Mouse (Mus musculus): ENCODE data around the gene Snx21.
"Not testable (repeated sequence)": the region's sequence is repeated elsewhere in the genome, so short reads cannot be mapped to it uniquely, and the experiment has no call there.

Gene Snx21

DNA sequence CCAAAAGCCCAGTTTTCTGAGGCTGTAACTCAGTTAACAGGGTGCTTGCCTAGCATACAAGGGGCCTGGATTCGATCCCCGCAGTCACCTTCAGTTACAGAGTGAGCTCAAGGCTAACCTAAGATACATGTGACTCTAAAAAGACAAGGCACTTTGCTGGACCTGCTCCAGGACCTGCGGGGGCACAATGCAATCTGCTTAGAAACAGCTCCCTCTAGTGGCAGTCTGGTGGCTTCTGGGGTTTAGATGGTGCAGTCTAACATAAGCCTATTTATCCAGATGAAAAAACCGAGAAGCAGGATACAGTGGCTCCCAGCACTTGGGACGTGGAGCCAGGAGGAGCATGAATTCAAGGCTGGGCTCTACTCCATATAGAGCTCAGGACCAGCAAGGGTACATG is 8.7 kb downstream of the Snx21 start:
- peak; percentile 79 for DNase-seq (ENCODE audit: low spot score)

DNA sequence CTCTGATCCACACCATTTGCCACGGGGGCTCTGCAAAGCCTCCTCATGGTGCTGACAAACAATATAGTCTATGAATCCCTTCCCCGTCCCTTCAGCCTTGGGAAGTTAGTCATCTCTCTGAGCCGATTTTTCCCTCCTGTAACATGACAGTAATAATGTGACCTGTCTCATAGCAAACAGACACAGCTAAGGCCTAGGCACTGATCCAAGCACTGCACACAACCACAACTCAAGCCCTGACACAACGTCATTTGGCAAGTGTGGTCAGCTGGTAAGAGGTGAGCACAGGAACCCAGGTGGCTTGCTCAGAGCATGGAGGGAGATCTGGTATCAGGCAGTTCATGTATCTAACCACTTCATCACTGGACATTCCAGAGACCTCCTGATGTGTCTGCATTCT is 10.2 kb downstream of the Snx21 start:
- DNase-seq (ENCODE audit: low spot score) = no peak

DNA sequence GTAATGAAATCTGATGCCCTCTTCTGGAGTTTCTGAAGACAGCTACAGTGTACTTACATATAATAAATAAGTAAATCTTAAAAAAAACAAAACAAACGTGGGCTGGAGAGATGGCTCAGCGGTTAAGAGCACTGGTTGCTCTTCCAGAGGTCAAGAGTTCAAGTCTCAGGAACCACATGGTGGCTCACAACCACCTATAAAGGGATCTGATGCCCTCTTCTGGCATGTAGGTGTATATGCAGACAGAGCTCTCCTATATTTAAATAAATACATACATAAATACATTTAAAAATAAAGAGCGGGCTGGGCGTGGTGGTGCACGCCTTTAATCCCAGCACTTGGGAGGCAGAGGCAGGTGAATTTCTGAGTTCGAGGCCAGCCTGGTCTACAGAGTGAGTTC is 12.9 kb downstream of the Snx21 start:
- DNase-seq (ENCODE audit: low spot score) = not testable (repeated sequence)

DNA sequence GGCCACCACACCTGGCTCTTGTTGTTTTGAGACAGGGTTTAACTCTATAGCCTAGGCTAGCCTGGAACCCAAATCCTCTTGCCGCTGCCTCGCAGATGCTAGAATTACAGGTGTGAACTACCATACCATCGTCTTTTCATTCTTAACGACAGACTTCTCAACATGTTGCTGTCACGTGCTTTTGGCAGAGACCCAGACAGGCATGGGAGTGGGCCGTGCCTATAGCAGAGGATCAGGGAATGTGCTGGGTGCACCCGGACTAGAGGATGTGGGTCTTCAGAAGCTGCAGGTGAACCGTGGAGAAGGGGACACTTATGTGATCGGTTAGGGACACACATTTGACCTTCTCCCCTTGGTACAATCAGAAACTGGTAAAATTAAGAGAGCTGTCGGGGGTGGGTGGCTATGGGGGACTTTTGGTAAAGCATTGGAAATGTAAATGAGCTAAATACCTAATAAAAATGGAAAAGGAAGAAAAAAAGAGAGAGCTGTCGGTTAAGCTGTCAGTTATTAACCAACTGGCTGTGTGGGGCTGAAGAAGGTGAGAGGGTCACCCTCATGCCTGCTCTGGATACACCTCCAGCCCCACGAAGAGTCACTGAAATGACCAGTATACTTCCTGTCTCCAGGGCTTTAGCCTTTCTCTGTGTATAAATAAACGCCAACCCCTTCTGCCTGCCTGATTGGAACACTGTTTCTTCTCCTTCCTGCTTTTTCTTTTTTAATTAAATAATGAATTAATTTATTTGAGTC is 14.8 kb downstream of the Snx21 start:
- DNase-seq (ENCODE audit: low spot score) = no peak

DNA sequence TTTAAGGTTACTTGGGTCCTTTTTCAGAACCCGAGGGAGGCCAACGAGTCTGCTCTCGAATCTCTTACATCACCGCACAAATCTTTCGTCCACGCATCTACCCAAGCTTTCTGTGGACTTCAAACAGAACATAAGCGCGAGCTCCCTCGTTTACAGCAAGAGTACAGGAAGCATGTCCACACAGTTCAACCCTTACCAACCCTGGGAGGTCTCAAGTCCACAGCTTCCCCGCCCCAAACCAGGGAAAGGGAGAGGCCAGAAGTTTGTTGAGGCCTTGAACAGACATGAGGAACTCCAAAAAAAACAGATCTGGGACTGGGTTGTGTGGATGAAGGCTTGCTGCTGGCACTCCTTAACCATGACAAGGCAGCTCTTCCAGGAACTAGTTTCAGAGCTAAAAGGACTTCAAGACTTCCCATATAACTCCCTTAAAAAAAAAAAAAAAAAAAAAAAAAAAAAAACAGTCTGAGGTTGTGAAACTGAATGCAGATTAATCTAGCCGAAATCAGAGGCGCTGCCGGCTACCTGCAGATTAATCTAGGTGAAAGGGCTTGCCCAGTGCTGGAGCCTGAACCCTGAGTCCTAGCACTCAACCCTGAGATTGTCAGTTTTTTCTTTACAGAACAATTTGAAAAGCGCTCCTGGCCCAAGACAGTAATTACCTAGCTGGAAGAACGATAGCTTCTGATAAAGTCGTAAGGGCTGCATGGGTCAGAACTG is 17.7 kb downstream of the Snx21 start:
- no peak for DNase-seq (ENCODE audit: low spot score)

DNA sequence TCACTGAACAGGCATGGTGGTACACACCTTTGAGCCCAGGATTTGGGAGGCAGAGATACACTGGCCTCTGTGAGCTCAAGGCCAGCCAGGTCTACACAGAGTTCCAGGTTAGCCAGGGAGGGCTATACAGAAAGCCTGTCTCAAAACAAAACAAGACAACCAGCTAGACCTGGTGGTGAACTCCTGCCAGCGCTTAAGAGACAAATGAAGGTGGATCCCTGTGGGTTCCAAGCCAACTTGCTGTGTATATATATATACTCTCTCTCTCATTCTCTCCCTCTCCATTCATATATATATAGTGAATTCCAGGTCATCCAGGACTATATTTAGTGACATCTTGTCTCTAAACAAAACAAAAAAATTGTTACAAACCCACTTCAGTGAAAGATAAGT is 18.3 kb downstream of the Snx21 start:
- no peak for DNase-seq (ENCODE audit: low spot score)

DNA sequence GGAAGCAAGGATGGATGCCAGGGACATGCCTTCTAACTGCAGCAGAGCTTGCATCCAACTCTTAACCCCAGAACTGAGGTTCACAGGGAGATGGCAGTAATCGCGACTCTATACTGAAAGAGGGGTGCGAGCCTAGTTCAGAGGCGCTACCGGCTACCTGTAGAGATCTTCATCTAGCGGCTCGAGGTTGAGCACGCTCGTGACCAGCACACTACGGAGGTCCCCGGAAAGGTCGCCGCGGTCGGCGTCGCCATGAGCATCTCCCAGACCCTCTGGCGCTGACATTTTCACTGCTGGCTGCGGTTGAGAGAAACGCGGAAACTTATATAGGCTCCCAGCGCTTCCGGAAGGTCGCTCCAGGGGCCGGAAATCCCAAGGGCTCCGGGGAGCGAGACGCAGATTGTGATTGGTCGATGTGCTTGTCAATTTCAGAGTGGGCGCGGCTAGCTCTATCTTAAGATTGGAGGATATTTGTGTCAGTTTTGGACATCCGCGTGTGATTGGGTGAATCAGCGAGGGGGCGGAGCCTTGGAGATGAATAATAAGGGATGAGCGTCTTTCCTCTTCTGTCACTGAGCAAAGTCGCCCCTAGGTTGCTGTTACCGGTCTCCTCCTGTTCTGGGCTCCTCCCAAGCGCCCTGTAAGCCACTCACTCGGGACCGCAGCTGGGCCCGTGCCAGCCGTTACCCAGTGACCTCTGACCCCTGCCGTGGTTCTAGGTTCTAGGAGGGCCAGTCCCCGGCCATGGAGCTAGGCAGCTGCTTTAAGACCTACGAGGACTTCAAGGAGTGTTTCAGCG is 19.1 kb downstream of the Snx21 start, which contains the start of the genes Acot8 and Zswim3:
Gene Acot8, minus strand, starts transcription at position 350 of the 799 bp plus-strand sequence.
Gene Zswim3, plus strand, starts transcription at position 566 of the 799 bp plus-strand sequence.
- DNase-seq (ENCODE audit: low spot score) = peak; percentile 100

DNA sequence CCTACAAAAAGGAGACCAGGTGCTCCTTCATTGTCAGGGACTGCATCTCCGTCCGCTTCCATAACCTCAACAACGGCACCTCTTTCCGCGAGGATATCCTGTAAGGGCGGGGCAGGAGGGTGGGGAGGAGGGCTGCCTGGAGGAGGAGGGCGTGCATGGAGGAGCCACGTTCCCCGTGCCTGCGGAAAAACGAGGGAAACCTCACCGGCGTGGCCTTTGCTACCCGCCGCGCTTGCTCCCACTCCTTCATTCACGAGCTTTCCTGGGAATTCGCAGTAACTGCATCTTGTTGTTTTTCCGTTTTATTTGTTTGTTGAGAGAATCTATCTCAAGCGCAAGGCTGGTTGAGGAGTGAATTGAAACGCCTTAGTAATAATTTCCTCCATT is 19.7 kb downstream of the Snx21 start:
- no peak for DNase-seq (ENCODE audit: low spot score)

DNA sequence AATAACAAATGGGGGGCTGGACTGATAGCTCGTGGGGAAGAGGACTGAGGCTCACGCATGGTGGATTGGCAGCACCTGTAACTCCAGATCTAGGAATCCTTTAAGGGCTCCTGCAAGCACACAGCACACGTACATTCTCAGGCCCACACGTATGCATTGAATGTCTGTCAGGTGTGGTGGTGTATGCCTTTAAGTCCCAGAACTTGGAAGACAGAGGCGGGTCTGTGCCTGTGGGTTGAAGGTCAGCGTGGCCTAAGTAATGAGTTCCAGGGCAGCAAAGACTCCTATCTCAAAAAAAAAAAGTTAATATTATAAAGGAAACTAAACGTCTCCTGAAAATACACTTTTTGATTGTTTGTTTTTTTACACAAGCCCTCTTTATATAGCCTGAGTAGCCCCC is 21.0 kb downstream of the Snx21 start:
- no peak for DNase-seq (ENCODE audit: low spot score)

DNA sequence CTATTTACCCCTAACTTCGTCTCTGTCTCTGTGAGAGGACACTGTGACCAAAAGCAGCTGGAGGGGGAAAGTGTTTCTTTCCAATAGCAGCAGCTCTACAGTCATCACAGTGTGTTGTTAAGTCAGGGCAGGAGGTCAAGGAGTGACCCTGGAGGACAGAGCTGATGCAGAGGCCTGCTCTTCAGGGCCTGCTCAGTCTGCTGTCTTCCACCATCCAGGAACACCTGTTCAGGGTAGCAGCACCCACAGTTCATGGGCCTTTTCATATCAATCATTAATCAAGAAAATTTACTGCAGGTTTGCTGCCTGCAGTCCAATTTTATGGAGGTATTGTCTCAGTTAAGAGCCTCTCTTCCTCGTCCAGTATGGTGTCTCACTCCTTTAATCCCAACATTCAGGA is 27.9 kb downstream of the Snx21 start:
- no peak for DNase-seq (ENCODE audit: low spot score)

DNA sequence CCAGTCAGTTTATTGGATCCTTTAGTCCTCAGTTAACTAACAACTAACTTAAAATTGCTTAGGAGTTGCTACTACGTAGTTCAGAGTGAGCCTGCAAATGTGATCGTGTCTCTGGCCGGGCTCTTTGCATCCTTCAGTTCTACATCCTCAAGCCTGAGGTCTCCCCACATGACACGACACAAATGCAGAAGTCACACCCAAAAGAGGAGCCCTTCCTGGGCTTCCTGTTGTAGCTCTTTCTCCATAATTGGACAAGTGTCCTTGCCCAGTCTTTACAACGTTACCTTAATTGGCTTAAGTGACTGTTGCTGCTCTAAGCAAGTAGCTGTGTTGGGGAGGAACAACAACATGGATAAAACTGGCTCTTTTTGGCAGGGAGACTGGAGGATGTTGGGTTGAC is 29.7 kb downstream of the Snx21 start:
- no peak for DNase-seq (ENCODE audit: low spot score)

DNA sequence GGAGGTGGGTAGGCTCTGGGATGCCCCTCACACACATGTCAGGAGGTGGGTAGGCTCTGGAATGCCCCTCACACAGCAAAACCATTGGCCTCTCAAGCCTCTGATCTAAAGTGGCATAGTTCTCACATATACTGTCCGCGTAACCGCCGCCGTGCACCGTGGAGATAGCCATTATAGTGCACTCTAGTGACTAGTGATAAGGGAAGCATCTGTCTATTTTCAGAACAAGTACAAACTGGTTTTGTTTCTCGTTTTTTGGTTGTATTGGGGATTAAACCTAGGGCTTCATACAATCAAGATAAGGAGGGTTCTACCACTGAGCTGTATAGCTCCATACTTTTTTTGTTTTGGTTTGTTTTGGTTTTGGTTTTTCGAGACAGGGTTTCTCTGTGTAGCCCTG is 30.2 kb downstream of the Snx21 start:
- no peak for DNase-seq (ENCODE audit: low spot score)

DNA sequence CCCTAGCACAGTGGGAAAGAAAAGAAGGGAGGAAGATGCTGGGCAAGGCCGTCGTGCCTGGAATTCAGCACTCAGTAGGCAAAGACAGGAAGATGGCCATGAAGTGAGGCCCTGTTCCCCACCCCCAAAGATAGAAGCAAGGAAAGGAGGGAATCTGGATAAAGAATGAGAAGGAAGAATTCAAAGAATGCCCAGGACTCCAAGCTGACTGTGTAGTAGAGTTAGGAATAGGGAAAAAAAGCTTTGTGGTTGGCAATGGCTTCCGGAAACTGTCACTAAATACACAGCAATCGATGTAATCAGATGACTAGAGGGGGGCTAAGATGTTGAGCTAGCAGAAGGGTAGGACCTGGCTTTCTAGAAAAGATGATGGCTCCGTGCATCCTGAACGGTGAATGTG is 31.6 kb downstream of the Snx21 start:
- no peak for DNase-seq (ENCODE audit: low spot score)

DNA sequence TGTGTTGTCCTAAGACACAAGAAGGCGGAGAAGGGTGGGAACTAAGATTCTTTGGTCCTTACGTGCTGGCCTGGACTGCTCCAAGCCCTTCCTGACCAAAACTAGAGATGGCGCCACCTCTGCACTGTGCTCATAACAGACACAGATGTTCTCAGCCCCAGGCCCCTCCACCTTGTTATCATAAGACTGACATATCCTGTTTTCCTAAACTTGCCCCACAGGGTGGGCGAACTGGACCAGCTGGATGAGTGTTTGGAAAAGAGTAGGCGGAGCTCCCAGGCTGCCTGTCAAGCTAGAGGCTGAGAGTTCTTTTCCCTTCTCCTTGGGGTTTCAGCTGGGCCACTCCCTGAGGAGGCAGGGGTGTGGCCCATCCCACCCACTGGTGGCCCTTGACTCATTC is 32.1 kb downstream of the Snx21 start:
- DNase-seq (ENCODE audit: low spot score) = no peak

DNA sequence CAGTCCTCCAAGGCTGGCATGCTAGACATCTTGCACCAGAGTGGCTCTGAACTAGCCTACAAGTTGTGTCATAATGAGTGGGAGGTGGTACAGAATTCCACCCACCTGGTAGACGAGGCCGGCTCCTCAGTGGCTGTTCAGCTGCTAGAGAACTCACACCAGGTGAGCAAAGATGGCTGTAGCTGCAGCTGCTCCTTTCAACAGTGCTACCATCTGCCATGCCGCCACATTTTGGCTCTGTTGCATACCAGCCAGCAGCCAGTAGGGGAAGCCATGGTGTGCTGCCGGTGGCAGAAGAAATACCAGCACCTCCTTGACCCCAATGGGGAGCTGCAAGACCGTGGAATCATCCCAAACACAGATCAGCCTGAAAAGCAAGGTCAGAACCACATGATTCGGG is 35.4 kb downstream of the Snx21 start:
- no peak for DNase-seq (ENCODE audit: low spot score)

DNA sequence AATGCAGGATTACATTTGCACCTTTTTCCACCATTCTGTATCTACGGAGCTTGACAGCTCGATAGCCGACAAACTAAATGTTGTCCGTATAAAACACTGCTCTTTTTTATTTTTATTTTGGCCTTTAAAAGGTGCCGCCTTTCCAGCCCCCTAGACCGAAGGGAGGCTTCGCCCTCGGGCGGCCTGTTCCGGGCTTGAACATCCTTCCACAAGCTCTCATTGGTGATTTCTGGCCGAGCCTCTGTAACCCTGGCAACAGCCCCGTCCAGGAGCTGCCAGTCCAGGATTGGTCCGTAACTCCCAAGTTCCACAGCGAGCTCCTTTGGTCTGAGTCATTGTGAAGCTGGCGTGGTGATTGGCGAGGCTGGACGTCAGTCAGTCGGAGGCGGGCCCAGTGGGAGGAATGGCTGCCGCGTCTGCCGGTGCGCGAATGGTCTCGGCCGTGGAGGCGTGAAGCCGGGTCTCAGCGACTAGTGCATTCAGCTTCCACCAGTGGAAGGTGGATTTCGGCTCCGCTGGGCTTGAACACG is 37.1 kb downstream of the Snx21 start, which contains the start of gene Zswim1:
Gene Zswim1, plus strand, starts transcription at position 51 of the 530 bp plus-strand sequence.
- peak; percentile 100 for DNase-seq (ENCODE audit: low spot score)

DNA sequence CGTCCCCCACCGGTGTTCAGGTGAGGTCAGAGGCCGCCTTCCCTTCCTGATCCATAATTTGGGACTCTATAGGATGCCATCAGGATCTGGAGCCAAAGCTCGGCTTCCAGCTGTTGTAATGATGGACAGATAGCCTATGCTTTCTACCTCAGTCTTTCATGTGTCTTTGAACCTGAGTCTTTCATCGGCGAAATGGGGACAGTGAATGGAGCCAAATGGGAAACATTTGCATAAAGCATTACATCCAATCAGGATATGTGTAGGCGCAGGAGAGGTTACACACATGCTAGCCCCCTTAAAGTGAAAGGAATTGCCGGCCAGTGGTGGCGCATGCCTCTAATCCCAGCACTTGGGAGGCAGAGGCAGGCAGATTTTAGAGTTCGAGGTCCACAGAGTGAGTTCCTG is 37.6 kb downstream of the Snx21 start:
- no peak for DNase-seq (ENCODE audit: low spot score)

DNA sequence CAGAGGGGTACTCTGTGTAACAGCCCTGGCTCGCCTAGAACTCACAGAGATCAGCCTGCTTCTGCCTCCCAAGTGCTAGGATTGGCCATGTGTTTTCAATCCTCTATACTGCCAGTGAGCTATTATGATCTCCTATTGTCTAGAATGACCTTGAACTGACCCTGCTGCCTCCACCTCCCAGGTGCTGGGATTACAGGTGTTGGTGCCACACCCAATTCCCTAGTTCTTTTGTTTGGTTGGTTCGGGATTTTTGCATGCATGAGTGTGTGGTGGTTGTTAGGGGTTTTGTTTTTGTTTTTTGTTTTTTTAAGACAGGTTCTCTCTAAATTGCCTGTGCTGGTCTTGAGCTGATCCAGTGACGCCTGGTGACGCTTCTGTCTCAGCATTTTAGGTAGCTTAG is 38.3 kb downstream of the Snx21 start:
- no peak for DNase-seq (ENCODE audit: low spot score)

DNA sequence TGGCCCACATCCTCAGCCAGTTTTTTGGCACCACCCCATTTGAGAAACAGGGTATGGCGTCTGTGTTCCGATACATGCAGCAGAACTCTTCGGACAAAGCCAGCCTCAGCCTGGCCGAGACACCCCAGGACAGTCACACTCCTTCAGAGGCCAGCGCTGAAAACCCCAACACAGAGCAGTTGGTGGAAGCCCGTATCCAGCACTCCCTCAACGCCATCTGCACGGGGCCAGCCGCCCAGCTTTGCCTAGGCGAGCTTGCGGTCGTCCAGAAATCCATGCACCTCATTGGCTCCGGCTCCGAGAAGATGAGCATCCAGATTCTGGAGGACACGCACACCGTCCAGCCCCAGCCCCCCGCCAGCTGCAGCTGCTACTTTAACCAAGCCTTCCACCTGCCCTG is 39.9 kb downstream of the Snx21 start:
- DNase-seq (ENCODE audit: low spot score) = no peak

DNA sequence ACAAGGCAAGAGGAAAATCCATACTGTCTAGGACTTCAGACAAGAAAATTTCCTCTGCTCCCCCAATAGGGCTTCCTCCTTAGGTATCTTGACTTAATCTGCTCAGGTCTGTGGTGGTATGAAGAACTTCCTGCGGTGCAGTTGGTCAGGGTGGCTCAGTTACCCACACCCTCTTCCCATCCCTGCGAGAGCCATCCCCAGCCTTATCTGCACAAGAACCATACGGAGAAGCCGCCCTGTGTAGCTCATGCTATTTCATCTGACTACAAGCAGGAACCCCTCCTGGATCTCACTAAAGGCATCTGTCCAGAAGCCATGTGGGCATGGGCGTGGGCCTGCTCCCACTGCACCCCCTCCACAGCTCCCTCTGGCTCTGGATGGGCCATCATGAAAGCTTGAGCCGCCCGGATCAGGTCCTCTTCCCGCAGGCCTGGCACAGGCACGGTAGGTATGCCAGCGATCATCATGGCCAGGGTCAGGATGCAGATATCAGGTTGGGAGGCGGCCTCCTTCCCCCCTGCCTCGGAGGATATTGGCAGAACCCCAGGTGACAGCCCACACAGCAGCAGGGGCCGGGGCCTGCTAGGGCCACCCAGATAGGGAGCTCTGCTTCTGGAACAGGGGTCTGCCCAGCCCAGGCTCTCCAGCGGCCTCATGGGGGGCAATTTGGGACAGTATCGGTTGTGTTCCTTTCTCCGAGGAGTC is 41.7 kb downstream of the Snx21 start:
- no peak for DNase-seq (ENCODE audit: low spot score)

DNA sequence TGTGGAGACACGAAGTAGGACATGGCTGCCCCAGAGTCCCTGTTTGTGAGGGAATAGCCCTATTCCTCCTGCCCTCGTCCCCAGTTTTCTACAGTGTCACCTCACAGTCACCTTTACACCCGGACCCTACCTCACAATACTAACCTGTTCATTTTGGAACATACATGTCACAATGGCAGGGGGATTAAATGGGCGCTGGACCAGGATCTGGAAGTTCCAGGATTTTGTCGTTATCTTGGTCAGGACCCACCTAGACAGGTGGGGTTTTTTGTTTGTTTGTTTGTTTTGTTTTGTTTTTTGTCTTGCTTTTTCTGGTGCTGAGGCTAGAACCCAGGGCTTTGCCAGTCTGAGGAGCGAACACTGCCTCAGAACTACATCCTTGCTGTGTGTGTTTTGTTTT is 42.8 kb downstream of the Snx21 start, which contains the start of gene Spata25:
Gene Spata25, minus strand, starts transcription at position 101 of the 400 bp plus-strand sequence.
- DNase-seq (ENCODE audit: low spot score) = no peak

DNA sequence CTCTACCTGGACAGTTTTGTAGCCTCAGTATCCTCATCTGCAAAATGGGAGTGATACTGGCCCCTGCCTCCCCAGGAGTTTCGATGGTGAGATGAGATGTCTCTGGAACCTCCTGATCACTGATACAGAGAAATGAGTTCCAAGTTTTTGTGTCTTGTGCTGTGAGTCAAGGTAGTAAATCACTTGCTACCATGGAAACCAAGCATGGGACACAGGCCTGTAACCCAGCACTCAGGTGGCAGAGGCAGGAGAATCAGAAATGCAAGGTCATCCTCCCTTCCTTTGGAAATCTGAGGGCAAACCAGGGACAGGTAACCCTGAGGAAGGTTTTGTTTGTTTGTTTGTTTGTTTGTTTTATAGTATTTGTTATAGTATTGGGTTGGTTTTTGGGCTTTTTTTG is 43.5 kb downstream of the Snx21 start:
- no peak for DNase-seq (ENCODE audit: low spot score)

Data from layer of hippocampus, adult 9-10 months (tissue).